Mouse (Mus musculus): ENCODE measurements around the gene Cacna1c.

DNA sequence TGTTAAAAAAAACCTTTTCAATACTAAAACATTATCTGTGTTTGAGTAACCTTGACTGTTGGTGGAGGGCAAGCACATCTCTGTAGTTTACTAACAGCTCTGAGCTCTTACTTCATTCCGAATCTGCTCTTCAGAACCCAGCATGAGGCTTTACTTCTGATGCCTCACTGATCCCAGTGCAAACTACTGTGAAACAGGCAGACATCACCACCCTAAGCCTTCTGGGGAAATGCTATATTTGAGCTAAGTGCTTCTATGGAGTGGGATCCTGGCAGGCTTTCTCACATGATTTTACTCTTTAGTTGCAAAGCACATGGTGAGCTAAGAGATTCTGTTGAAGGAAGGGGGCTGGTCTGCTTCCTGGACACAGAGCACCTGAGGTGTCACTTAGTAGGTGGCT is 311.3 kb downstream of the Cacna1c start:
- TF ChIP-seq POLR2A (IDR thresholded peaks at IDR 0.05; ENCODE audit: borderline replicate concordance, extremely low read depth, insufficient read depth, insufficient read length, poor library complexity, severe bottlenecking) (no peak), CTCF (IDR thresholded peaks at IDR 0.05; ENCODE audit: borderline replicate concordance, extremely low read depth, insufficient read depth, insufficient read length) (no peak)
